Mouse (Mus musculus): ENCODE data around the gene Dph1.

Dph1 gene

GRCm38 (mm10) chr11:75173095-75173798, 17.8 kb downstream of the Dph1 start:
- peak; percentile 98 for DNase-seq (ENCODE audit: low spot score)

GRCm38 (mm10) chr11:75172151-75173094, 18.6 kb downstream of the Dph1 start:
- peak; percentile 48 for DNase-seq (ENCODE audit: low spot score)

GRCm38 (mm10) chr11:75171186-75171865, 19.7 kb downstream of the Dph1 start:
- DNase-seq (ENCODE audit: low spot score) = no peak

GRCm38 (mm10) chr11:75170136-75170751, 20.8 kb downstream of the Dph1 start:
- DNase-seq (ENCODE audit: low spot score) = peak; percentile 83

GRCm38 (mm10) chr11:75169405-75170080, 21.5 kb downstream of the Dph1 start, which contains the start of gene Hic1:
TSS of gene Hic1 (minus strand) at chr11:75169519.
- no peak for DNase-seq (ENCODE audit: low spot score)

- DNase-seq (ENCODE audit: low spot score) = peak; percentile 86
Observed at GRCm38 (mm10) chr11:75168590-75169361, 22.3 kb downstream of the Dph1 start.

GRCm38 (mm10) chr11:75167643-75168589, 23.1 kb downstream of the Dph1 start:
- peak; percentile 28 for DNase-seq (ENCODE audit: low spot score)

GRCm38 (mm10) chr11:75166861-75167642, 24.0 kb downstream of the Dph1 start:
- DNase-seq (ENCODE audit: low spot score) = peak; percentile 49

- no peak for DNase-seq (ENCODE audit: low spot score)
Observed at GRCm38 (mm10) chr11:75166193-75166842, 24.7 kb downstream of the Dph1 start.

GRCm38 (mm10) chr11:75165441-75166192, 25.4 kb downstream of the Dph1 start:
- peak; percentile 81 for DNase-seq (ENCODE audit: low spot score)

GRCm38 (mm10) chr11:75164750-75165149, 26.3 kb downstream of the Dph1 start:
- no peak for DNase-seq (ENCODE audit: low spot score)

GRCm38 (mm10) chr11:75164051-75164450, 27.0 kb downstream of the Dph1 start:
- no peak for DNase-seq (ENCODE audit: low spot score)

GRCm38 (mm10) chr11:75163379-75163778, 27.7 kb downstream of the Dph1 start:
- DNase-seq (ENCODE audit: low spot score) = no peak

GRCm38 (mm10) chr11:75162591-75163080, 28.4 kb downstream of the Dph1 start:
- DNase-seq (ENCODE audit: low spot score) = no peak

- DNase-seq (ENCODE audit: low spot score) = no peak
Observed at GRCm38 (mm10) chr11:75161417-75162008, 29.5 kb downstream of the Dph1 start.

- no peak for DNase-seq (ENCODE audit: low spot score)
Observed at GRCm38 (mm10) chr11:75160954-75161353, 30.1 kb downstream of the Dph1 start.

- DNase-seq (ENCODE audit: low spot score) = no peak
Observed at GRCm38 (mm10) chr11:75159564-75159963, 31.5 kb downstream of the Dph1 start.
